Mouse (Mus musculus): ENCODE measurements at regions not wholly inside any gene's neighbourhood (a gene's known extent, or its start where the extent isn't known, plus 50 kb on each side); places are given as distances from the start of the nearest gene placed in this dataset.

DNA sequence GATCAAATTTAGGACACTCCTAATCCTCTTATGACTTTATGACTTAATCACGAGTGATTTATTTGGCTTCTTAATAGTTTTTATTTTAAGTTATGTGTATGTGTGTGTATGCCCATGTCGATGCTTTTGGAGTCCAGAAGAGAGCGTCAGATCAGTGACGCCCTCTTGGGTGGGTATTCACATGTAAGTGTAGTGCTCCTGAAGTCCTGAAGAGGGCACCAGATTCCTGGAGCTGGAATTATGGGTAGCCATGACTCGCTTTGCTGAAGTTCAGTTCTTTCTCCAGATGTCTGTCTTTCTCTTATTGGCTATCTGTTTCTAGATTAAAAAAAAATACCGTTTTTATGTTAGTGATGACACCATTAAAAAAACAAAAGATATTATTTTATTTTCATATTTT is 251.0 kb downstream of the Ipmk start:
- no peak overlapping the region for H3K27ac ChIP-seq (replicated peaks; ENCODE audit: low read depth, low read length)
- H3K9ac ChIP-seq (ENCODE audit: low read length) = no peak overlapping the region
- 92% methylated on average over 6 of the region's 6 CpGs for WGBS
- H3K4me2 ChIP-seq (ENCODE audit: low read depth, severe bottlenecking) = no peak overlapping the region
- H3K36me3 ChIP-seq (ENCODE audit: control insufficient read depth, insufficient read depth, low read length) = no peaks in the 10 kb centered on the region
- H3K9me3 ChIP-seq (ENCODE audit: control insufficient read depth, low read length) = no peaks in the 10 kb centered on the region
- H3K27me3 ChIP-seq (ENCODE audit: control insufficient read depth, insufficient read depth, low read length) = no peaks in the 10 kb centered on the region
- ATAC-seq (ENCODE audit: insufficient number of reproducible peaks, low FRiP score, low TSS enrichment, low read depth) (no peak), DNase-seq (ENCODE audit: low spot score) (no peak)
- H3K4me1 ChIP-seq (ENCODE audit: control insufficient read depth, insufficient read depth, low read length) = no peaks in the 10 kb centered on the region
- no peak overlapping the region for H3K4me3 ChIP-seq (ENCODE audit: low read depth, low read length)

DNA sequence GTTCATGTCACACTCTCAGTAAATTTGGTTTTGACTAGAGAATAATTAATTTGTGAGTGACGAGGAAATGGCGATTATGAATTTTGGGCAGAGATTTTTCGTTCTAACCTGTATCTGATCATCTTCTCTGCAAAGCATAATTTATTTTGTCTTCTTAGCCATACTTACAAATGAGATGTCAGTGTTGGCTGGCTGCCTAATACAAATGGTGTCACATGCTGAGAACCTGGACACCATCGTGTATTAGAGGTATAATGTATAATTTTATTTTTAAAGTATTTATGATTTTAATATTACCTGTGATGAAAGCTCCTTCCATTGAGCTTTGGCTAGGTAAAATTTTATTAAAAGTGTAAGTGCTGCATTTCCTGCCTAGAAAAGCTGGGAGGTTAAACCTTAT is 266.2 kb downstream of the Ipmk start:
- no peak for DNase-seq (ENCODE audit: low spot score)
- no peaks in the 10 kb centered on the region for H3K9me3 ChIP-seq (ENCODE audit: control insufficient read depth, low read length)
- no peaks in the 10 kb centered on the region for H3K4me1 ChIP-seq (ENCODE audit: control insufficient read depth, insufficient read depth, low read length)
- no peak overlapping the region for H3K27ac ChIP-seq (replicated peaks; ENCODE audit: low read depth, low read length)
- H3K36me3 ChIP-seq (ENCODE audit: control insufficient read depth, insufficient read depth, low read length) = no peaks in the 10 kb centered on the region
- H3K27me3 ChIP-seq (ENCODE audit: control insufficient read depth, insufficient read depth, low read length) = no peaks in the 10 kb centered on the region
- WGBS = 93% methylated on average over 4 of the region's 4 CpGs
- H3K9ac ChIP-seq (ENCODE audit: low read length) = no peak overlapping the region
- no peak overlapping the region for H3K4me3 ChIP-seq (ENCODE audit: low read depth, low read length)
- ATAC-seq (ENCODE audit: insufficient number of reproducible peaks, low FRiP score, low TSS enrichment, low read depth) = no peak
- H3K4me2 ChIP-seq (ENCODE audit: low read depth, severe bottlenecking) = no peak overlapping the region

- no peaks in the 10 kb centered on the region for H3K27me3 ChIP-seq (ENCODE audit: control insufficient read depth, insufficient read depth, low read length)
- H3K4me3 ChIP-seq (ENCODE audit: low read depth, low read length) = no peak overlapping the region
- H3K9ac ChIP-seq (ENCODE audit: low read length) = no peak overlapping the region
- H3K36me3 ChIP-seq (ENCODE audit: control insufficient read depth, insufficient read depth, low read length) = no peaks in the 10 kb centered on the region
- WGBS = 88% methylated on average over 4 of the region's 4 CpGs
- no peak overlapping the region for H3K27ac ChIP-seq (replicated peaks; ENCODE audit: low read depth, low read length)
- no peak for ATAC-seq (ENCODE audit: insufficient number of reproducible peaks, low FRiP score, low TSS enrichment, low read depth)
- H3K4me1 ChIP-seq (ENCODE audit: control insufficient read depth, insufficient read depth, low read length) = no peaks in the 10 kb centered on the region
- no peak for DNase-seq (ENCODE audit: low spot score)
- no peak overlapping the region for H3K4me2 ChIP-seq (ENCODE audit: low read depth, severe bottlenecking)
- no peaks in the 10 kb centered on the region for H3K9me3 ChIP-seq (ENCODE audit: control insufficient read depth, low read length)
These were observed 269.6 kb downstream of the Ipmk start for GRCm38 (mm10) chr10:71617156-71617555.

DNA sequence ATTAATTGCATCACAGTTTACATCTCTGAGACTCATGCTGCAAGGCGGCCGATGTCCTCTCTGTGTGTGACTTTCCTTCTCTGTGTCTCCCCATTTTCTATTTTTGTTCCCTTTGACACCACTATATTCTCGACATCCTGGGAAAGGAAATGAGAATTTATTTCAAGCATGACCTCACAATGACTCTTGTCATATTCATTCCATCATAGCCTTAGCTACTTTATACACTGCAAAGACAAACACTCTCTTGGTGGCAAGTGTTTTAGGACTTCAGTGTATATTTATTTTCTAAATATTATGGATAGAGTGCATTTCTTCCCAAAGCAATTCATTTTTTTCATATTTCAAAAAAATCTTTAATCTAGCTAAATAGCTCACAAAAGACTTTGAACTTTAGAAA is 298.5 kb downstream of the Ipmk start:
- no peaks in the 10 kb centered on the region for H3K4me1 ChIP-seq (ENCODE audit: control insufficient read depth, insufficient read depth, low read length)
- no peak for DNase-seq (ENCODE audit: low spot score)
- 89% methylated on average over 3 of the region's 3 CpGs for WGBS

GRCm38 (mm10) chr10:71657525-71657924 is 310.0 kb downstream of the Ipmk start:
- H3K36me3 ChIP-seq (ENCODE audit: control insufficient read depth, insufficient read depth, low read length) = no peaks in the 10 kb centered on the region
- 93% methylated on average over 7 of the region's 7 CpGs for WGBS
- H3K4me2 ChIP-seq (ENCODE audit: low read depth, severe bottlenecking) = no peak overlapping the region
- H3K9ac ChIP-seq (ENCODE audit: low read length) = no peak overlapping the region
- no peak overlapping the region for H3K4me3 ChIP-seq (ENCODE audit: low read depth, low read length)
- no peak overlapping the region for H3K27ac ChIP-seq (replicated peaks; ENCODE audit: low read depth, low read length)
- no peaks in the 10 kb centered on the region for H3K9me3 ChIP-seq (ENCODE audit: control insufficient read depth, low read length)
- ATAC-seq (ENCODE audit: insufficient number of reproducible peaks, low FRiP score, low TSS enrichment, low read depth) (no peak), DNase-seq (ENCODE audit: low spot score) (no peak)
- H3K4me1 ChIP-seq (ENCODE audit: control insufficient read depth, insufficient read depth, low read length) = no peaks in the 10 kb centered on the region
- no peaks in the 10 kb centered on the region for H3K27me3 ChIP-seq (ENCODE audit: control insufficient read depth, insufficient read depth, low read length)

More for the DNA sequence above, 298.5 kb downstream of the Ipmk start:
- H3K9ac ChIP-seq (ENCODE audit: low read length) = no peak overlapping the region
- no peak overlapping the region for H3K27ac ChIP-seq (replicated peaks; ENCODE audit: low read depth, low read length)
- no peak overlapping the region for H3K4me2 ChIP-seq (ENCODE audit: low read depth, severe bottlenecking)
- H3K4me3 ChIP-seq (ENCODE audit: low read depth, low read length) = no peak overlapping the region
- H3K27me3 ChIP-seq (ENCODE audit: control insufficient read depth, insufficient read depth, low read length) = no peaks in the 10 kb centered on the region
- no peaks in the 10 kb centered on the region for H3K9me3 ChIP-seq (ENCODE audit: control insufficient read depth, low read length)
- no peak for ATAC-seq (ENCODE audit: insufficient number of reproducible peaks, low FRiP score, low TSS enrichment, low read depth)
- H3K36me3 ChIP-seq (ENCODE audit: control insufficient read depth, insufficient read depth, low read length) = no peaks in the 10 kb centered on the region

DNA sequence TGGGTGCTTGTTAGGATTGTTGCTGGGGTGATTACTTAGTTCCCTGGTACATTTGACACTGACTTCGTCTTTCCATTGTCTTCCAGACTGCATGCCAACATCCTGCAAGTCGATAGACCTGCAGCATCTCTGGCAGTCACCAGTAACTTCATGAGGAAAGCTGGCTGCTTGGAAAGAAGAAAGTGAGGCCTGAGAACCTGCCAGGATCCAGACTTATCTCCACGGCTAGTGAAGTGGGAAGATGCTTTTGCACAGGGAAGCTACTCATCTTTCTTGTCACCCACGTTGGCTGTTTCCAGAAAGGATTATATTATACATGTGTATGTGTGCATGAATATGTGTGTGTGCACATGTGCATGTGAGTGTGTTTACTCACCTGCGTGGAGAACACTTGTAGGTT is 316.0 kb downstream of the Ipmk start:
- H3K9me3 ChIP-seq (ENCODE audit: control insufficient read depth, low read length) = no peaks in the 10 kb centered on the region
- WGBS = 81% methylated on average over 5 of the region's 5 CpGs
- ATAC-seq (ENCODE audit: insufficient number of reproducible peaks, low FRiP score, low TSS enrichment, low read depth) (no peak), DNase-seq (ENCODE audit: low spot score) (no peak)
- no peak overlapping the region for H3K4me2 ChIP-seq (ENCODE audit: low read depth, severe bottlenecking)
- no peaks in the 10 kb centered on the region for H3K36me3 ChIP-seq (ENCODE audit: control insufficient read depth, insufficient read depth, low read length)
- no peaks in the 10 kb centered on the region for H3K27me3 ChIP-seq (ENCODE audit: control insufficient read depth, insufficient read depth, low read length)
- no peak overlapping the region for H3K9ac ChIP-seq (ENCODE audit: low read length)
- H3K4me3 ChIP-seq (ENCODE audit: low read depth, low read length) = no peak overlapping the region
- H3K4me1 ChIP-seq (ENCODE audit: control insufficient read depth, insufficient read depth, low read length) = no peaks in the 10 kb centered on the region
- no peak overlapping the region for H3K27ac ChIP-seq (replicated peaks; ENCODE audit: low read depth, low read length)

DNA sequence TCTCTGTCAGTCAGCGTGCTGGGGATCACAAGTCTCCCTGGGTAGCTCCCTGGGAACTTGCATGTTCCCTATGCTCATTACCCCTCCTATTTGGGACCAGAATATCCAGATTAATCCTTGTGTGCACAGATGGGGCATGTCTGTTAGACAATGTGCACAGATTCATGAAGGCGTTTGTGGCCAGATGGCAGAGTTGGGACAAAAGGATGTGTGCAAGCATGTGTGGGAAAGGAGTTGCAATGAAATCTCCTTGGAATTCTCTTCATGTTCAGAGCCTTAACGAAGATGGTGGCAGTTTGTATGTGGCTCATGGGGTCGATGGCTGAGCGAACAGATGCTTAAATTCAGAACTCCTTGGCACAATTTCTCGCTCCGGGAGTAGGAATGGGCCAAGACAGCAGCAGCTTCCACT is 319.6 kb downstream of the Ipmk start:
- no peaks in the 10 kb centered on the region for H3K36me3 ChIP-seq (ENCODE audit: control insufficient read depth, insufficient read depth, low read length)
- no peaks in the 10 kb centered on the region for H3K4me1 ChIP-seq (ENCODE audit: control insufficient read depth, insufficient read depth, low read length)
- ATAC-seq (ENCODE audit: insufficient number of reproducible peaks, low FRiP score, low TSS enrichment, low read depth) = no peak
- H3K27me3 ChIP-seq (ENCODE audit: control insufficient read depth, insufficient read depth, low read length) = no peaks in the 10 kb centered on the region
- H3K4me2 ChIP-seq (ENCODE audit: low read depth, severe bottlenecking) = no peak overlapping the region
- 88% methylated on average over 7 of the region's 7 CpGs for WGBS
- H3K27ac ChIP-seq (replicated peaks; ENCODE audit: low read depth, low read length) = no peak overlapping the region
- H3K4me3 ChIP-seq (ENCODE audit: low read depth, low read length) = no peak overlapping the region
- DNase-seq (ENCODE audit: low spot score) = no peak
- H3K9me3 ChIP-seq (ENCODE audit: control insufficient read depth, low read length) = no peaks in the 10 kb centered on the region
- H3K9ac ChIP-seq (ENCODE audit: low read length) = no peak overlapping the region

DNA sequence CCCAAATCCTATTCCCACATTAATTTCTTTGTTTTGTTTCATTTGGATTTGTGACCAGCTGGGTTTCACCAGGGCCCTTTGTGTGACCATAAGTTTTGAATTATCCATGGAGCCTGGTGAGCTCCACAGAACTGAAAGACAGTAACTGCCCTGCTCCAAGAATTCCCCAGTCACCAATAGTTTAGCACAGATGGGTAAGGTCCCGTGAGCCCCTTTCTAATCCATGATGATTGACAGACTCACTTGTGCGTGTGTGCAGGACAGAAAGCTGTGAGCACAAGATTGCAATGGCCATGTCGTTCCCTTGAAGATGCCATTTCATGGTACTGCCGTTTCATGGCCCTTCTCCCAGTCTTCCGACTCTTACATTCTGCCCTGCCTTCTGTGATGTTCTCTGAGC is 331.7 kb downstream of the Ipmk start:
- 78% methylated on average over 5 of the region's 5 CpGs for WGBS
- H3K4me1 ChIP-seq (ENCODE audit: control insufficient read depth, insufficient read depth, low read length) = no peaks in the 10 kb centered on the region
- no peak overlapping the region for H3K9ac ChIP-seq (ENCODE audit: low read length)
- ATAC-seq (ENCODE audit: insufficient number of reproducible peaks, low FRiP score, low TSS enrichment, low read depth) = no peak
- H3K9me3 ChIP-seq (ENCODE audit: control insufficient read depth, low read length) = no peaks in the 10 kb centered on the region; the same call in 1 of the 2 replicates
- no peak overlapping the region for H3K4me3 ChIP-seq (ENCODE audit: low read depth, low read length)
- H3K4me2 ChIP-seq (ENCODE audit: low read depth, severe bottlenecking) = no peak overlapping the region
- no peak overlapping the region for H3K27ac ChIP-seq (replicated peaks; ENCODE audit: low read depth, low read length)
- no peak for DNase-seq (ENCODE audit: low spot score)
- no peaks in the 10 kb centered on the region for H3K27me3 ChIP-seq (ENCODE audit: control insufficient read depth, insufficient read depth, low read length)
- no peaks in the 10 kb centered on the region for H3K36me3 ChIP-seq (ENCODE audit: control insufficient read depth, insufficient read depth, low read length)

- WGBS = 91% methylated on average over 2 of the region's 2 CpGs
- Histone ChIP-seq H3K27me3 (ENCODE audit: control insufficient read depth, insufficient read depth, low read length) (no peaks in the 10 kb centered on the region), H3K4me3 (ENCODE audit: low read depth, low read length) (no peak overlapping the region), H3K9me3 (ENCODE audit: control insufficient read depth, low read length) (no peaks in the 10 kb centered on the region), H3K9ac (ENCODE audit: low read length) (no peak overlapping the region), H3K36me3 (ENCODE audit: control insufficient read depth, insufficient read depth, low read length) (no peaks in the 10 kb centered on the region), H3K4me1 (ENCODE audit: control insufficient read depth, insufficient read depth, low read length) (no peaks in the 10 kb centered on the region), H3K27ac (replicated peaks; ENCODE audit: low read depth, low read length) (no peak overlapping the region), H3K4me2 (ENCODE audit: low read depth, severe bottlenecking) (no peak overlapping the region)
- DNase-seq (ENCODE audit: low spot score) = no peak
- ATAC-seq (ENCODE audit: insufficient number of reproducible peaks, low FRiP score, low TSS enrichment, low read depth) = no peak
These were observed 365.9 kb downstream of the Ipmk start for GRCm38 (mm10) chr10:71713456-71713855.

All from limb, embryonic 11.5 days (tissue).